Mouse (Mus musculus) lung, adult 10 weeks (tissue): ENCODE data around the gene Pilrb2. TPM values are rescaled to one million over a fixed set of nuclear protein-coding genes. Genes with fewer than 3 reads are reported as not detected.

ENCODE experiments used
- polyA plus RNA-seq: library from polyadenylated mRNA; stranded (reverse); fragments of 350-450 nt; fragmentation: Illumina TruSeq; extraction: RNeasy Lipid Tissue Mini Kit (QIAGEN cat#74804); gene quantifications from one replicate; pipeline ENCODE4 v1.2.3, GENCODE M21; 2014; ENCODE audit warnings: low read depth, low replicate concordance; ENCODE audit not compliant: insufficient read depth

The Pilrb2 gene
- 7.1 TPM for polyA plus RNA-seq

GRCm38 (mm10) chr5:137871644-137872380, at the start of gene Pilrb2:
Gene Pilrb2 (minus strand): TSS chr5:137871815.

GRCm38 (mm10) chr5:137857960-137858710, 13.5 kb downstream of the Pilrb2 start, which contains the start of gene Pilrb1:
Gene Pilrb1 (minus strand): TSS chr5:137858106.

GRCm38 (mm10) chr5:137835966-137836520, 35.6 kb downstream of the Pilrb2 start, which contains the start of gene Pilra:
Gene Pilra (minus strand): TSS chr5:137836281.

Other genes starting within 250 kb of the Pilrb2 start
- 1.0 TPM for gene Fbxo24, start 242.8 kb downstream of the Pilrb2 start, polyA plus RNA-seq
- 21.1 TPM for gene Lrch4, start 242.7 kb downstream of the Pilrb2 start, polyA plus RNA-seq
- gene Gm20605, start 242.6 kb downstream of the Pilrb2 start, polyA plus RNA-seq = 9.9 TPM
- 19.7 TPM for gene Sap25, start 230.5 kb downstream of the Pilrb2 start, polyA plus RNA-seq
- gene Irs3, start 226.1 kb downstream of the Pilrb2 start, polyA plus RNA-seq = 2.0 TPM
- 9.6 TPM for gene Agfg2, start 187.1 kb downstream of the Pilrb2 start, polyA plus RNA-seq
- gene Nyap1, start 130.2 kb downstream of the Pilrb2 start, polyA plus RNA-seq = 0.86 TPM
- gene Tsc22d4, start 126.1 kb downstream of the Pilrb2 start, polyA plus RNA-seq = 50.7 TPM
- gene Ppp1r35, start 93.0 kb downstream of the Pilrb2 start, polyA plus RNA-seq = 31.5 TPM
- gene Mepce, start 84.2 kb downstream of the Pilrb2 start, polyA plus RNA-seq = 30.7 TPM
- gene Zcwpw1, start 84.0 kb downstream of the Pilrb2 start, polyA plus RNA-seq = 1.9 TPM
- 15.6 TPM for gene Pilra, start 35.5 kb downstream of the Pilrb2 start, polyA plus RNA-seq
- 8.0 TPM for gene Pilrb1, start 13.7 kb downstream of the Pilrb2 start, polyA plus RNA-seq
- gene Cyp3a13, start 49.8 kb upstream of the Pilrb2 start, polyA plus RNA-seq = 2.5 TPM
- not detected for gene Gjc3, start 91.3 kb upstream of the Pilrb2 start, polyA plus RNA-seq
- gene Azgp1, start 109.7 kb upstream of the Pilrb2 start, polyA plus RNA-seq = 6.2 TPM
- gene Smok3a, start 149.4 kb upstream of the Pilrb2 start, polyA plus RNA-seq = not detected
- gene Smok3b, start 149.6 kb upstream of the Pilrb2 start, polyA plus RNA-seq = not detected
- gene Smok3c, start 181.4 kb upstream of the Pilrb2 start, polyA plus RNA-seq = not detected
- 5.0 TPM for gene Zkscan1, start 213.3 kb upstream of the Pilrb2 start, polyA plus RNA-seq
- gene Zscan21, start 245.1 kb upstream of the Pilrb2 start, polyA plus RNA-seq = 15.8 TPM